Mouse (Mus musculus) small intestine, adult 2 months (tissue): ENCODE results near the gene Exoc3l4. TPM values are rescaled to one million over a fixed set of nuclear protein-coding genes. Genes with fewer than 3 reads are reported as not detected.

ENCODE experiments used
- H3K27ac ChIP-seq: fragments of 200-500 bp; 2 replicates; pipeline ENCODE4 v1.5.1; 2012; ENCODE audit warnings: low read depth, low read length, control low read depth, inconsistent platforms; ENCODE audit not compliant: insufficient read depth
- H3K27me3 ChIP-seq: fragments of 200-500 bp; 2 replicates; pipeline ENCODE4 v1.6.1; 2012; ENCODE audit warnings: mild to moderate bottlenecking, moderate library complexity, low read length, inconsistent platforms; ENCODE audit not compliant: control insufficient read depth, insufficient read depth
- H3K36me3 ChIP-seq: fragments of 200-500 bp; 2 replicates; pipeline ENCODE4 v1.6.1; 2012; ENCODE audit warnings: mild to moderate bottlenecking, low read length, control low read depth, inconsistent platforms; ENCODE audit not compliant: control insufficient read depth, insufficient read depth
- H3K4me1 ChIP-seq: fragments of 200-500 bp; 2 replicates; pipeline ENCODE4 v1.6.1; 2012; ENCODE audit warnings: low read length, inconsistent platforms, mixed read lengths; ENCODE audit not compliant: control insufficient read depth, insufficient read depth, insufficient read length
- H3K4me3 ChIP-seq: fragments of 200-500 bp; 2 replicates; pipeline ENCODE4 v1.5.1; 2012; ENCODE audit warnings: low read depth, mild to moderate bottlenecking, control low read depth, inconsistent platforms, low read length, moderate library complexity
- CTCF ChIP-seq: fragments of 200-500 bp; IDR thresholded peaks from 2 replicates; pipeline ENCODE4 v1.5.1; 2012; ENCODE audit warnings: low read depth, mild to moderate bottlenecking, control low read depth, inconsistent platforms, low read length, moderate library complexity, mixed read lengths; ENCODE audit not compliant: insufficient replicate concordance, insufficient read length; ENCODE audit errors: extremely low read depth
- POLR2A ChIP-seq: fragments of 200-500 bp; IDR thresholded peaks from 2 replicates; pipeline ENCODE4 v1.6.1; 2012; ENCODE audit warnings: low read depth, mild to moderate bottlenecking, control low read depth, inconsistent platforms, low read length, moderate library complexity
- WGBS: fragments of 180-500 bp; shearing (Covaris S2); methylation state at CpG from one replicate; pipeline ENCODE4 v1.1.7; 2018; 5-methylcytosine and 5-hydroxymethylcytosine counted together
- polyA plus RNA-seq: library from polyadenylated mRNA; depleted of rRNA; stranded (reverse); fragments of >200 nt; gene quantifications from 2 replicates; pipeline ENCODE4 v1.2.3, GENCODE M21; 2012

Gene Exoc3l4
- polyA plus RNA-seq, 1 experiment, result 552 TPM

GRCm38 (mm10) chr12:111423570-111424129 lies 6.8 kb downstream of the Exoc3l4 start:
- TF ChIP-seq POLR2A (no peak), CTCF (no peak)

DNA sequence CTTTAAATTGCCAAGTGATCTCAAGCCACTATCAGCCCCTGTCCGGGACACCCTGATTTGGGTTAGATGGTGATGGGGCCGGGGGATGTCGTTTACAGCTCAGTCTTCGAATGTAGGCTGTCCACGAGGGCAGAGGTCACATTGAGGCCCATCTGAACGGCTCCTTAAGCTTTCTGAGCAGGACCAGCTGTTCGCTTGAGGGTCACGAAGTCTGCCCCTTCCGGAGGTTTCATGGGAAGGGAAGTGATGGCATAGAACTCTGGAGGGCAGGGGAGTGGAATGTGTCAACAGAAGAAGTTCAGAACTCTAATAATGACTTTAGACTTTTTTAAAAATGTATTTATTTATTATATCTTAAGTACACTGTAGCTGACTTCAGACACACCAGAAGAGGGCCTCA lies 7.7 kb downstream of the Exoc3l4 start:
- peaks cover 42% of the 10 kb centered on the region for H3K36me3 ChIP-seq
- H3K4me1 ChIP-seq, result peaks cover 31% of the 10 kb centered on the region
- no peaks in the 10 kb centered on the region for H3K27me3 ChIP-seq
- peak overlapping the region; percentile 58 for H3K4me3 ChIP-seq
- TF ChIP-seq CTCF (no peak), POLR2A (no peak)
- WGBS, result 31% methylated on average over 9 of the region's 9 CpGs
- H3K27ac ChIP-seq, result no peak overlapping the region

More at GRCm38 (mm10) chr12:111423570-111424129, 6.8 kb downstream of the Exoc3l4 start:
- peak overlapping the region; percentile 69; the same call in 1 of the 2 replicates for H3K27ac ChIP-seq
- peak overlapping the region; percentile 58 for H3K4me3 ChIP-seq
- H3K27me3 ChIP-seq, result no peaks in the 10 kb centered on the region
- H3K4me1 ChIP-seq, result peaks cover 25% of the 10 kb centered on the region
- 21% methylated on average over 43 of the region's 43 CpGs for WGBS
- peaks cover 38% of the 10 kb centered on the region for H3K36me3 ChIP-seq

GRCm38 (mm10) chr12:111425258-111425657 lies 8.4 kb downstream of the Exoc3l4 start:
- Histone ChIP-seq H3K4me3 (peak overlapping the region; percentile 35), H3K27me3 (no peaks in the 10 kb centered on the region), H3K27ac (no peak overlapping the region), H3K4me1 (peaks cover 33% of the 10 kb centered on the region), H3K36me3 (peaks cover 42% of the 10 kb centered on the region)
- no peak for TF ChIP-seq POLR2A
- peak; percentile 75; the same call in 1 of the 2 replicates for TF ChIP-seq CTCF
- 4% methylated on average over 15 of the region's 15 CpGs for WGBS

DNA sequence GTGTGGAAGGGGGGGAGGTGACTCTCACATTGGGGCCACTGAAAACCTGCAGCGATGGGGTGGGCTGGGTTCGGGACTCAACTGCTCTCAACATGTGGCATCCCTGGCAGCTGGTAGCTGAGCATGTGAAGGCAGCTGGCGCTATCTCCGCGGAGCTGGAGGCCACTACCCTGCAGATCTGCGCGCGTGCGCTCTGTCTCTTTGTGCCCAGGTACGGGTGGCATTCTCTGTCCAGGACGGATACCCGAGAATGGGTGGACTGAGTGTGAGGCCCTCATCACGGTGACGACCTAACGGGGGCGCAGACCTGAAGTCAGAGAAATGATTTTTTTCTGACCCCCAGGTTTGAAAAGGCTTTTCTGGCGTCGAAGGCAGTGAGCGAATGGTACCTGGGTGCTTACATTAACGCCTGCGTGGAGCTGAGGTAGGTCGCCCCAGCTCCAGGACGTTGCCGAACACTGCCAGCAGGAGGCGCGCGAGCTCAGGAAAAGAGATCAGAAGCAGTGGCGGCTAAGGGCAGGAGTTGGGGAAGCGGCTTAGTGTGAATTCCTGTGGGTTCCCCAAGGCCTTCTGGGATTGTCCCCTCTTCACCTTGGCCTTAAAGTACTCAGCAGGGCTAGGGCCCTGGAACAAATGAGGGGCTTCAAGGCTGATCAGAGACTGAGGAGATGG lies 9.1 kb downstream of the Exoc3l4 start:
- TF ChIP-seq CTCF (peak; percentile 92), POLR2A (no peak)
- Histone ChIP-seq H3K4me1 (peaks cover 38% of the 10 kb centered on the region), H3K4me3 (peak overlapping the region; percentile 35), H3K27ac (no peak overlapping the region), H3K36me3 (peaks cover 49% of the 10 kb centered on the region), H3K27me3 (no peaks in the 10 kb centered on the region)
- 17% methylated on average over 29 of the region's 29 CpGs for WGBS

DNA sequence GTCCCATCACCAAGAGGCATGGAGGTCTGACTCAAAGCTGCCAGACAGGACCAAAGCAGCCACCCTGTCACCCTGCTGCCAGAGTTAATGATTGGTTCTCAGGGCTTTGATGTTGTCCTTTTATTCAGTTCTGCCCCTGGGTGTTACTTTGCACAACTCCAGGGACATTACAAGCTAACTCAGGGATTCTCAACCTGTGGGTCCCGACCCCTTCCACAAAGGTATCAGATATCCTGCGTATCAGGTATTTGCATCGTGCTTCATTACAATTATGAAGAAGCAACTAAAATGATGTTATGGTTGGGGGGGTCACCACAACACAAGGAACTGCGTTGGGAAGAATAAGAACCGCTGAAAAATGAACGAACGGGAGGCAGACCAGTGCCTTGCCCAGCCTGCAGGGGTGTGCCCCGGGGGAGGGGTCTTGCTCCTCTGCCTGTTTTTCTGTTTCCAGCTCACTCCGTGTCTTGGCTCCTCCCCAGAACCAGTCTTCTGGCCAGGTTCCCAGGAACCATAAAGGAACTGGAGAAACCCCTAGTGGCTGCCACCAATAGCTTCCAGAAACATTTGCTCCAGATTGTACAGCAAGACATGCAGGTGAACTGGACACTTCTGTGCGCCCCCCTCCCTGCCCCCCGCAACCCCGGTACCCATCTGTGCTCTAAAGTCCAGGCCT lies 10.8 kb downstream of the Exoc3l4 start:
- H3K27ac ChIP-seq, result peak overlapping the region; percentile 91
- peak overlapping the region; percentile 13 for H3K4me3 ChIP-seq
- peaks cover 50% of the 10 kb centered on the region for H3K4me1 ChIP-seq
- peaks cover 46% of the 10 kb centered on the region for H3K36me3 ChIP-seq
- H3K27me3 ChIP-seq, result no peaks in the 10 kb centered on the region
- TF ChIP-seq POLR2A (no peak), CTCF (no peak)
- WGBS, result 30% methylated on average over 12 of the region's 12 CpGs

- no peaks in the 10 kb centered on the region for H3K27me3 ChIP-seq
- peak; percentile 5; the same call in 1 of the 2 replicates for TF ChIP-seq POLR2A
- TF ChIP-seq CTCF, result no peak
- H3K4me3 ChIP-seq, result peak overlapping the region; percentile 60
- H3K4me1 ChIP-seq, result peaks cover 54% of the 10 kb centered on the region
- H3K36me3 ChIP-seq, result peaks cover 41% of the 10 kb centered on the region
- WGBS, result 17% methylated on average over 8 of the region's 8 CpGs
- peak overlapping the region; percentile 91 for H3K27ac ChIP-seq
Observed at GRCm38 (mm10) chr12:111428364-111428763, 11.5 kb downstream of the Exoc3l4 start.
